Mouse (Mus musculus) E14TG2a.4 (cell line): ENCODE data around the gene Ganc.

Experiments used
- CTCF ChIP-seq: conservative IDR thresholded peaks from 2 replicates; pipeline ENCODE4 v1.5.1; 2014; ENCODE audit warnings: low read length
- NANOG ChIP-seq: IDR thresholded peaks from 2 replicates; pipeline ENCODE4 v1.6.1; 2014; ENCODE audit warnings: borderline replicate concordance, low read length, mixed read lengths
- POU5F1 ChIP-seq: IDR thresholded peaks from 2 replicates; pipeline ENCODE4 v1.6.1; 2014; ENCODE audit warnings: low read length, borderline replicate concordance

GRCm38 (mm10) chr2:120469715-120470114 is 66.0 kb downstream of the Ganc start:
- no peak for TF ChIP-seq CTCF
- no peak for TF ChIP-seq POU5F1
- no peak for TF ChIP-seq NANOG
